Mouse (Mus musculus) kidney, postnatal 14 days (tissue): ENCODE measurements around the gene Bud13.

Experiments
- DNase-seq: peaks from one replicate; pipeline ENCODE4 v3.0.0; 2022; ENCODE audit warnings: mixed read lengths

The Bud13 gene

GRCm38 (mm10) chr9:46339051-46339652 is 56.3 kb downstream of the Bud13 start:
- no peak for DNase-seq

- no peak for DNase-seq
Measured at GRCm38 (mm10) chr9:46345887-46346665, 63.3 kb downstream of the Bud13 start.
